Mouse (Mus musculus) CD4-positive naive resting alpha-beta T cell, adult 57 days (primary cell): ENCODE data around the gene 3110001I22Rik. TPM values are rescaled to one million over a fixed set of nuclear protein-coding genes. Genes with fewer than 3 reads are reported as not detected.

ENCODE experiments used
- total RNA-seq: library from RNA; stranded (reverse); gene quantifications from one replicate; pipeline ENCODE4 v1.2.4, GENCODE M21; 2023

3110001I22Rik gene
- 19.2 TPM for total RNA-seq

GRCm38 (mm10) chr16:13671685-13672385 lies at the start of gene 3110001I22Rik, which contains the start of gene Bfar:
Gene 3110001I22Rik, plus strand, starts transcription at chr16:13671929.
Gene Bfar, plus strand, starts transcription at chr16:13671858.

GRCm38 (mm10) chr16:13667878-13668343 lies 3.8 kb upstream of the 3110001I22Rik start, which contains the start of gene Parn:
Gene Parn, minus strand, starts transcription at chr16:13668170.

Other genes with a start within 250 kb of the 3110001I22Rik start
- 35.2 TPM for gene Parn, start 3.8 kb upstream of the 3110001I22Rik start, total RNA-seq
- gene Bfar, start 71 bp upstream of the 3110001I22Rik start, total RNA-seq = 69.1 TPM
- not detected for gene Pla2g10, start 59.1 kb downstream of the 3110001I22Rik start, total RNA-seq
- 32.1 TPM for gene Rrn3, start 108.8 kb downstream of the 3110001I22Rik start, total RNA-seq
- gene Ntan1, start 146.9 kb downstream of the 3110001I22Rik start, total RNA-seq = 64.1 TPM
- gene Pdxdc1, start 231.2 kb downstream of the 3110001I22Rik start, total RNA-seq = 80.1 TPM
- gene Mpv17l, start 231.2 kb downstream of the 3110001I22Rik start, total RNA-seq = 0.98 TPM